Comparison of ENCODE assay signal across 25 mouse cellular contexts in genomic region chr12:56717971-56718706, GRCm38 (mm10). TPM values are rescaled to one million over a fixed set of nuclear protein-coding genes. Genes with fewer than 3 reads are reported as not detected.
DNase-seq lines count a peak whose midpoint lies in the region; ATAC-seq and TF ChIP-seq lines count a peak whose summit lies in the region.
"Had no signal": no experiment of that assay in that cellular context is flagged by ENCODE, and none has a peak within 500 bp of the region (broad histone marks: within the 10 kb centered on the region; RNA-seq: fewer than 3 reads in every experiment).

No protein-coding gene starts in this region.

- H3K36me3 ChIP-seq in kidney, embryonic 15.5 days = no peaks in the 10 kb centered on the region
- no peaks in the 10 kb centered on the region for H3K36me3 ChIP-seq in embryonic facial prominence, embryonic 12.5 days
- no peaks in the 10 kb centered on the region for H3K36me3 ChIP-seq in limb, embryonic 14.5 days (ENCODE audit: control insufficient read depth, insufficient read depth, low read length)
- H3K36me3 ChIP-seq: forebrain, embryonic 12.5 days; heart, embryonic 10.5 days; liver, embryonic 15.5 days had no signal

- H3K4me3 ChIP-seq in kidney, embryonic 15.5 days (replicated peaks) = no peak overlapping the region
- no peak overlapping the region for H3K4me3 ChIP-seq in embryonic facial prominence, embryonic 12.5 days
- no peak overlapping the region for H3K4me3 ChIP-seq in limb, embryonic 14.5 days (replicated peaks; ENCODE audit: low read length)
- H3K4me3 ChIP-seq: forebrain, embryonic 12.5 days; heart, embryonic 10.5 days; liver, embryonic 15.5 days; megakaryocyte, embryonic 14.5 days had no signal

- no peaks in the 10 kb centered on the region for H3K9me3 ChIP-seq in kidney, embryonic 15.5 days (replicated peaks)
- no peaks in the 10 kb centered on the region for H3K9me3 ChIP-seq in embryonic facial prominence, embryonic 12.5 days
- H3K9me3 ChIP-seq in limb, embryonic 14.5 days (ENCODE audit: control insufficient read depth, low read length) = no peaks in the 10 kb centered on the region
- H3K9me3 ChIP-seq: forebrain, embryonic 12.5 days; heart, embryonic 10.5 days; liver, embryonic 15.5 days; megakaryocyte, embryonic 14.5 days had no signal

- 16% methylated on average over 14 of the region's 14 CpGs for WGBS in kidney, embryonic 15.5 days
- WGBS in embryonic facial prominence, embryonic 12.5 days = 4% methylated on average over 14 of the region's 14 CpGs
- 10% methylated on average over 14 of the region's 14 CpGs for WGBS in limb, embryonic 14.5 days

- peaks cover 31% of the 10 kb centered on the region for H3K27me3 ChIP-seq in kidney, embryonic 15.5 days
- H3K27me3 ChIP-seq in embryonic facial prominence, embryonic 12.5 days = peaks cover 9% of the 10 kb centered on the region
- 0 out of 2 replicates have a peak, but pooled peaks cover 3% of the 10 kb centered on the region for H3K27me3 ChIP-seq in limb, embryonic 14.5 days (ENCODE audit: control insufficient read depth, insufficient read depth, low read length)
- H3K27me3 ChIP-seq: megakaryocyte, embryonic 14.5 days had no signal

- H3K27ac ChIP-seq in kidney, embryonic 15.5 days = no peak overlapping the region
- no peak overlapping the region for H3K27ac ChIP-seq in embryonic facial prominence, embryonic 12.5 days
- no peak overlapping the region for H3K27ac ChIP-seq in limb, embryonic 14.5 days (replicated peaks; ENCODE audit: low read depth, low read length)
- H3K27ac ChIP-seq: forebrain, embryonic 12.5 days; heart, embryonic 10.5 days; liver, embryonic 15.5 days had no signal

- no peak for ATAC-seq in kidney, embryonic 15.5 days (replicated peaks; ENCODE audit: low FRiP score)
- peak; percentile 72; the same call in 1 of the 2 replicates for ATAC-seq in embryonic facial prominence, embryonic 12.5 days (ENCODE audit: insufficient number of reproducible peaks, insufficient read depth, low FRiP score, low TSS enrichment)
- peak; percentile 67 for ATAC-seq in limb, embryonic 14.5 days (ENCODE audit: low FRiP score, low read depth)
- ATAC-seq: hindbrain, embryonic 16.5 days had no signal

- H3K4me1 ChIP-seq in kidney, embryonic 15.5 days = no peaks in the 10 kb centered on the region
- peaks cover 9% of the 10 kb centered on the region for H3K4me1 ChIP-seq in embryonic facial prominence, embryonic 12.5 days
- H3K4me1 ChIP-seq in limb, embryonic 14.5 days (ENCODE audit: control insufficient read depth, insufficient read depth, low read length) = peaks cover 11% of the 10 kb centered on the region; the same call in 1 of the 2 replicates
- H3K4me1 ChIP-seq: heart, embryonic 10.5 days; liver, embryonic 15.5 days; megakaryocyte, embryonic 14.5 days had no signal

- DNase-seq in kidney, adult 9 months = no peak
- peak; percentile 78 for DNase-seq in ZHBTc4 (ENCODE audit: low read depth, low spot score)
- DNase-seq in limb, embryonic 14.5 days (ENCODE audit: low spot score) = no peak
- no peak for DNase-seq in left cerebral cortex, adult 8-10 months (ENCODE audit: low spot score in 2 of 2)
- no peak for DNase-seq in spleen, postnatal 10 days (ENCODE audit: low spot score in 2 of 2)
- DNase-seq in left cerebral cortex, postnatal 4 days = no peak
- DNase-seq: B cell, adult 2 months; cerebellum, postnatal 10 days; gastrocnemius, postnatal 36 days; heart, postnatal 10 days; kidney, adult 18-20 months; kidney, postnatal 4 days; lung, postnatal 10 days; right cerebral cortex, adult 18-20 months; spleen, adult 18-20 months had no signal

- intact Hi-C loops in left cerebral cortex, postnatal 4 days (cut with DNase I) = no loop called here

- H3K9ac ChIP-seq in kidney, embryonic 15.5 days = no peak overlapping the region
- no peak overlapping the region for H3K9ac ChIP-seq in embryonic facial prominence, embryonic 12.5 days
- no peak overlapping the region for H3K9ac ChIP-seq in limb, embryonic 14.5 days (ENCODE audit: low read depth, low read length, severe bottlenecking)
- H3K9ac ChIP-seq: forebrain, embryonic 12.5 days; liver, embryonic 15.5 days had no signal

- no peak for TF ChIP-seq POLR2A in limb, embryonic 14.5 days (IDR thresholded peaks at IDR 0.05; ENCODE audit: borderline replicate concordance, extremely low read depth, insufficient read depth, insufficient read length)

- H3K4me2 ChIP-seq in kidney, embryonic 15.5 days = 0 out of 2 replicates have a peak overlapping the region, but pooled peaks have one; percentile 2
- peak overlapping the region; percentile 19 for H3K4me2 ChIP-seq in embryonic facial prominence, embryonic 12.5 days (replicated peaks)
- peak overlapping the region; percentile 28; the same call in 1 of the 2 replicates for H3K4me2 ChIP-seq in limb, embryonic 14.5 days (replicated peaks; ENCODE audit: low read depth, low read length, severe bottlenecking)
- H3K4me2 ChIP-seq: forebrain, embryonic 12.5 days; liver, embryonic 15.5 days had no signal

RNA-seq across cellular contexts. Expression of gene Pax9, which starts 26.6 kb away (rescaled TPM):
- 0.13 and 0.14 TPM in 2 replicates for polyA plus RNA-seq in kidney, embryonic 15.5 days (2015; fragmentation: Nextera tagmentation; extraction: Ambion mirVana)
- polyA plus RNA-seq in embryonic facial prominence, embryonic 12.5 days (2016; fragmentation: Nextera tagmentation; extraction: Ambion mirVana) = 16.3 and 20.0 TPM in 2 replicates
- polyA plus RNA-seq in limb, embryonic 14.5 days (2012; rRNA removed) = 8.3 and 14.1 TPM in 2 replicates
- polyA plus RNA-seq in limb, embryonic 14.5 days (2014; fragmentation: Nextera tagmentation; extraction: Ambion mirVana) = 3.8 and 4.3 TPM in 2 replicates
- not detected for total RNA-seq in left cerebral cortex, adult 8-10 months (2022)
- not detected for total RNA-seq in left cerebral cortex, postnatal 4 days (2021)
- total RNA-seq: adrenal gland, adult 18-20 months; layer of hippocampus, postnatal 10 days; left cerebral cortex, postnatal 14 days had no signal
